Mouse (Mus musculus) ES-E14 (cell line): ENCODE measurements at regions not wholly inside any gene's neighbourhood (a gene's known extent, or its start where the extent isn't known, plus 50 kb on each side); places are given as distances from the start of the nearest gene placed in this dataset.

Experiments used
- CHD2 ChIP-seq: IDR thresholded peaks from 2 replicates; pipeline ENCODE4 v1.6.1; 2014; ENCODE audit warnings: mild to moderate bottlenecking, low read depth, low read length, inconsistent platforms
- HCFC1 ChIP-seq: IDR thresholded peaks from 2 replicates; pipeline ENCODE4 v1.6.1; 2012; ENCODE audit warnings: low read length, inconsistent platforms, borderline replicate concordance; ENCODE audit not compliant: insufficient read depth
- MAFK ChIP-seq: IDR thresholded peaks from 2 replicates; pipeline ENCODE4 v1.6.1; 2014; ENCODE audit warnings: mild to moderate bottlenecking, low read depth, low read length, inconsistent platforms; ENCODE audit not compliant: insufficient read depth
- ZC3H11A ChIP-seq: IDR thresholded peaks from 2 replicates; pipeline ENCODE4 v1.6.1; 2012; ENCODE audit warnings: low read depth, mild to moderate bottlenecking, inconsistent platforms, low read length, borderline replicate concordance

GRCm38 (mm10) chr1:69165202-69165601 lies 57.3 kb upstream of the Erbb4 start:
- TF ChIP-seq CHD2 (no peak), ZC3H11A (no peak), MAFK (no peak), HCFC1 (no peak)
